Comparison of ENCODE assay signal across 16 mouse cellular contexts in the genomic region with DNA sequence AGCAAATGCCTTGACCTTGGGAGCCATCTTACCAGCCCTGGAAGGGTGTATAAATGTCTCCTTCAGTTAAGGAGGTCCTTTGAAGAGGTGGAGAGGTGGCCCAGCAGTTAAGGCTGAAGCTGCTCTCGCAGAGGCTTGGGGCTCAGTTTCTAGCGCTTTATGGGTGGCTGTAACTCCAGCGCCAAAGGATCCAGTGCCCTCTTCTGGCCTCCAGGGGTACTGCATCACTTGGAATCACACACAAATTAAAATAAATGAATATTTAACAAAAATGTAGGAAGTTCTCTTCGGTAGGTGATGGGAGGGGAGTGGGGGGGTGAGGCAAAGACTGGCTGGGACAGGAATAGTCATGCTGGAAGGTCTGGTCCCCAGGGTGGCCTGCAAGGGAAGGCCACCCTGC. TPM values are rescaled to one million over a fixed set of nuclear protein-coding genes. Genes with fewer than 3 reads are reported as not detected.
A peak's percentile ranks its signal among the peaks of the same experiment; 100 is the strongest.
DNase-seq lines count a peak whose midpoint lies in the region; ATAC-seq and TF ChIP-seq lines count a peak whose summit lies in the region.
"Had no signal": no experiment of that assay in that cellular context is flagged by ENCODE, and none has a peak within 500 bp of the region (broad histone marks: within the 10 kb centered on the region; RNA-seq: fewer than 3 reads in every experiment).

No protein-coding gene starts in this region.

- H3K27me3 ChIP-seq in heart, adult 2 months (ENCODE audit: control insufficient read depth, insufficient read depth, low read length) = no peaks in the 10 kb centered on the region
- no peaks in the 10 kb centered on the region for H3K27me3 ChIP-seq in heart, embryonic 10.5 days (ENCODE audit: insufficient read depth, poor library complexity, severe bottlenecking)
- no peaks in the 10 kb centered on the region for H3K27me3 ChIP-seq in liver, postnatal 0 days (ENCODE audit: insufficient read depth, low read length)
- no peaks in the 10 kb centered on the region for H3K27me3 ChIP-seq in liver, embryonic 11.5 days (replicated peaks; ENCODE audit: control insufficient read depth, insufficient read depth, low read length)
- H3K27me3 ChIP-seq in MEL (ENCODE audit: control insufficient read depth in 1 of 2, insufficient read depth in 2 of 2, low read length in 2 of 2) = no peaks in the 10 kb centered on the region
- H3K27me3 ChIP-seq in small intestine, adult 2 months (ENCODE audit: control insufficient read depth, insufficient read depth, low read length) = no peaks in the 10 kb centered on the region
- H3K27me3 ChIP-seq: embryonic facial prominence, embryonic 15.5 days; forebrain, embryonic 13.5 days; stomach, embryonic 15.5 days had no signal

- H3K9ac ChIP-seq in heart, adult 2 months (ENCODE audit: low read depth, low read length) = no peak overlapping the region
- H3K9ac ChIP-seq in liver, postnatal 0 days (replicated peaks) = no peak overlapping the region
- no peak overlapping the region for H3K9ac ChIP-seq in liver, embryonic 11.5 days (ENCODE audit: low read depth, low read length)
- H3K9ac ChIP-seq in MEL (ENCODE audit: control insufficient read depth, low read depth, low read length, poor library complexity, severe bottlenecking) = no peak overlapping the region
- H3K9ac ChIP-seq: embryonic facial prominence, embryonic 15.5 days; forebrain, embryonic 13.5 days; stomach, embryonic 15.5 days had no signal

- peak; percentile 41 for TF ChIP-seq RAD21 in MEL (IDR thresholded peaks at IDR 0.05; ENCODE audit: low read depth, low read length)

- intact Hi-C loops in heart, adult 2 months (cut with DNase I) = no loop called here

- 72% methylated on average over 4 of the region's 4 CpGs for WGBS in heart, adult 2 months
- WGBS in heart, embryonic 10.5 days = 74% methylated on average over 4 of the region's 4 CpGs
- 78% methylated on average over 4 of the region's 4 CpGs for WGBS in liver, postnatal 0 days (ENCODE audit: insufficient replicate concordance)
- WGBS in liver, embryonic 11.5 days = 75% methylated on average over 4 of the region's 4 CpGs
- 84% methylated on average over 4 of the region's 4 CpGs for WGBS in small intestine, adult 2 months

- H3K36me3 ChIP-seq in heart, adult 2 months (ENCODE audit: control insufficient read depth, insufficient read depth, low read length) = no peaks in the 10 kb centered on the region
- H3K36me3 ChIP-seq in heart, embryonic 10.5 days = peaks cover 66% of the 10 kb centered on the region
- H3K36me3 ChIP-seq in liver, postnatal 0 days (replicated peaks; ENCODE audit: insufficient read depth, low read length) = peaks cover 55% of the 10 kb centered on the region
- peaks cover 23% of the 10 kb centered on the region for H3K36me3 ChIP-seq in liver, embryonic 11.5 days (ENCODE audit: control insufficient read depth, insufficient read depth, low read length)
- peaks cover 0 to 2% of the 10 kb centered on the region in 2 experiments; a peak in 1 of 4 replicates for H3K36me3 ChIP-seq in MEL (ENCODE audit: control insufficient read depth in 1 of 2, insufficient read depth in 2 of 2, low read length in 2 of 2)
- H3K36me3 ChIP-seq in small intestine, adult 2 months (ENCODE audit: control insufficient read depth, insufficient read depth, low read length) = peaks cover 65% of the 10 kb centered on the region

- no peaks in the 10 kb centered on the region for H3K9me3 ChIP-seq in heart, embryonic 10.5 days
- H3K9me3 ChIP-seq in liver, postnatal 0 days (ENCODE audit: low read length) = no peaks in the 10 kb centered on the region
- H3K9me3 ChIP-seq in liver, embryonic 11.5 days (ENCODE audit: control insufficient read depth, low read length) = peaks cover 2% of the 10 kb centered on the region; the same call in 1 of the 2 replicates
- H3K9me3 ChIP-seq in MEL (replicated peaks; ENCODE audit: insufficient read depth, low read length) = no peaks in the 10 kb centered on the region
- H3K9me3 ChIP-seq: embryonic facial prominence, embryonic 15.5 days; forebrain, embryonic 13.5 days; midbrain, embryonic 10.5 days; stomach, embryonic 15.5 days had no signal

- no peak for DNase-seq in heart, adult 2 months
- no peak for DNase-seq in heart, embryonic 10.5 days (ENCODE audit: low spot score)
- DNase-seq in liver, postnatal 0 days = no peak
- no peak for DNase-seq in liver, embryonic 11.5 days (ENCODE audit: low spot score)
- DNase-seq in MEL (ENCODE audit: low read depth, low spot score) = peak; percentile 41
- DNase-seq in urinary bladder, postnatal 10 days (ENCODE audit: low spot score) = no peak
- DNase-seq: lung, postnatal 14 days had no signal

- no peak for ATAC-seq in liver, postnatal 0 days
- no peak for ATAC-seq in liver, embryonic 11.5 days (replicated peaks; ENCODE audit: low FRiP score)
- ATAC-seq: forebrain, embryonic 13.5 days; inflammation-experienced regulatory T-cells, adult 6 months had no signal

- H3K27ac ChIP-seq in heart, adult 2 months = no peak overlapping the region
- no peak overlapping the region for H3K27ac ChIP-seq in heart, embryonic 10.5 days
- no peak overlapping the region for H3K27ac ChIP-seq in liver, postnatal 0 days (ENCODE audit: low read depth)
- no peak overlapping the region for H3K27ac ChIP-seq in liver, embryonic 11.5 days (ENCODE audit: low read depth, low read length)
- no peak overlapping the region for H3K27ac ChIP-seq in MEL (ENCODE audit: control insufficient read depth, low read depth, low read length)
- H3K27ac ChIP-seq in small intestine, adult 2 months (ENCODE audit: insufficient read depth, low read depth, low read length) = no peak overlapping the region
- H3K27ac ChIP-seq: embryonic facial prominence, embryonic 15.5 days; forebrain, embryonic 13.5 days; midbrain, embryonic 10.5 days; stomach, embryonic 15.5 days had no signal

- H3K4me3 ChIP-seq in heart, adult 2 months = no peak overlapping the region
- no peak overlapping the region for H3K4me3 ChIP-seq in heart, embryonic 10.5 days
- H3K4me3 ChIP-seq in liver, postnatal 0 days (ENCODE audit: low read depth, low read length) = no peak overlapping the region
- H3K4me3 ChIP-seq in liver, embryonic 11.5 days (ENCODE audit: low read depth, low read length) = no peak overlapping the region
- no peak overlapping the region for H3K4me3 ChIP-seq in MEL (ENCODE audit: control insufficient read depth in 1 of 2, insufficient read depth in 1 of 2, low read depth in 2 of 2, low read length in 2 of 2)
- no peak overlapping the region for H3K4me3 ChIP-seq in small intestine, adult 2 months (ENCODE audit: low read depth, low read length)
- H3K4me3 ChIP-seq: embryonic facial prominence, embryonic 15.5 days; forebrain, embryonic 13.5 days; midbrain, embryonic 10.5 days; stomach, embryonic 15.5 days had no signal

- no peaks in the 10 kb centered on the region for H3K79me2 ChIP-seq in heart, adult 2 months (replicated peaks; ENCODE audit: control insufficient read depth, insufficient read depth, low read length)
- H3K79me2 ChIP-seq in MEL (ENCODE audit: control insufficient read depth, insufficient read depth, low read length, poor library complexity) = no peaks in the 10 kb centered on the region

- TF ChIP-seq POLR2A in heart, adult 2 months (IDR thresholded peaks at IDR 0.05; ENCODE audit: insufficient read depth, low read depth, low read length) = no peak
- TF ChIP-seq POLR2A in MEL (IDR thresholded peaks at IDR 0.05; ENCODE audit: control insufficient read depth in 1 of 2, insufficient read depth in 1 of 2, low read depth in 1 of 2, low read length in 2 of 2, poor library complexity in 1 of 2) = no peak
- TF ChIP-seq POLR2A in small intestine, adult 2 months (IDR thresholded peaks at IDR 0.05; ENCODE audit: low read depth, low read length) = no peak

- H3K4me1 ChIP-seq in heart, adult 2 months (ENCODE audit: control insufficient read depth, insufficient read depth, low read length) = no peaks in the 10 kb centered on the region
- no peaks in the 10 kb centered on the region for H3K4me1 ChIP-seq in heart, embryonic 10.5 days
- peaks cover 16% of the 10 kb centered on the region for H3K4me1 ChIP-seq in liver, postnatal 0 days (ENCODE audit: insufficient read depth)
- H3K4me1 ChIP-seq in liver, embryonic 11.5 days (replicated peaks; ENCODE audit: control insufficient read depth, insufficient read depth, low read length) = no peaks in the 10 kb centered on the region
- H3K4me1 ChIP-seq in MEL (ENCODE audit: control insufficient read depth in 1 of 2, insufficient read depth in 2 of 2, low read length in 2 of 2) = no peaks in the 10 kb centered on the region
- peaks cover 5% of the 10 kb centered on the region; the same call in 1 of the 2 replicates for H3K4me1 ChIP-seq in small intestine, adult 2 months (ENCODE audit: control insufficient read depth, insufficient read depth, insufficient read length, low read length)
- H3K4me1 ChIP-seq: embryonic facial prominence, embryonic 15.5 days; forebrain, embryonic 13.5 days; midbrain, embryonic 10.5 days had no signal

- TF ChIP-seq EP300 in heart, adult 2 months (IDR thresholded peaks at IDR 0.05; ENCODE audit: insufficient read depth, low read depth, low read length) = no peak
- no peak for TF ChIP-seq EP300 in liver, postnatal 0 days (IDR thresholded peaks at IDR 0.05; ENCODE audit: low read depth)
- no peak for TF ChIP-seq EP300 in MEL (IDR thresholded peaks at IDR 0.05; ENCODE audit: low read depth in 1 of 2, low read length in 2 of 2)

- no peak overlapping the region for H3K4me2 ChIP-seq in liver, postnatal 0 days (ENCODE audit: low read depth, low read length)
- no peak overlapping the region for H3K4me2 ChIP-seq in liver, embryonic 11.5 days
- H3K4me2 ChIP-seq: embryonic facial prominence, embryonic 15.5 days; forebrain, embryonic 13.5 days; stomach, embryonic 15.5 days had no signal

- peak; percentile 54 for TF ChIP-seq CTCF in heart, adult 2 months (IDR thresholded peaks at IDR 0.05)
- peak; percentile 58 for TF ChIP-seq CTCF in liver, postnatal 0 days (IDR thresholded peaks at IDR 0.05; ENCODE audit: low read depth)
- TF ChIP-seq CTCF in MEL (IDR thresholded peaks at IDR 0.05 in 2 of 3, conservative IDR thresholded peaks at IDR 0.05 in 1 of 3; ENCODE audit: control insufficient read depth in 1 of 3, insufficient read depth in 1 of 3, low read depth in 2 of 3, low read length in 3 of 3, poor library complexity in 1 of 3, severe bottlenecking in 1 of 3) = peak; percentile 50 to 58 (median 57)
- peak; percentile 47; the same call in 1 of the 2 replicates for TF ChIP-seq CTCF in small intestine, adult 2 months (IDR thresholded peaks at IDR 0.05; ENCODE audit: extremely low read depth, insufficient read length, insufficient replicate concordance, low read depth, low read length)

RNA-seq across cellular contexts. Expression of gene Ehd1, which starts 15.6 kb away (rescaled TPM):
- 100 to 1,000 TPM in 1 of 2 experiments, 10 to 100 TPM in 1; 98.0 to 120 TPM for total RNA-seq in heart, adult 2 months (2021)
- 111 and 142 TPM in 2 replicates for polyA plus RNA-seq in heart, adult 2 months (2012; rRNA removed)
- polyA plus RNA-seq in heart, embryonic 10.5 days (2016; fragmentation: Nextera tagmentation; extraction: Ambion mirVana) = 89.6 and 101 TPM in 2 replicates
- 36.4 and 36.9 TPM in 2 replicates for polyA plus RNA-seq in liver, postnatal 0 days (2015; fragmentation: Nextera tagmentation; extraction: Ambion mirVana)
- polyA plus RNA-seq in liver, embryonic 11.5 days (2014; fragmentation: Nextera tagmentation; extraction: Ambion mirVana) = 96.5 and 105 TPM in 2 replicates
- total RNA-seq in MEL (2012; rRNA removed) = 57.8 and 65.9 TPM in 2 replicates
- polyA plus RNA-seq in MEL (2012; ENCODE audit: insufficient read depth in 1 of 2, insufficient read length in 2 of 2, low read depth in 1 of 2, low replicate concordance in 2 of 2, missing spikeins in 1 of 2) = 100 to 1,000 TPM in 1 of 2 experiments, not detected in 1; 105 TPM
- 315 and 714 TPM in 2 replicates for polyA plus RNA-seq in small intestine, adult 2 months (2012; rRNA removed)

RNA-seq across cellular contexts. Expression of gene Atg2a, which starts 19.5 kb away (rescaled TPM):
- total RNA-seq in heart, adult 2 months (2021) = 10 to 100 TPM; 20.5 to 24.5 TPM
- 26.3 and 26.7 TPM in 2 replicates for polyA plus RNA-seq in heart, adult 2 months (2012; rRNA removed)
- polyA plus RNA-seq in heart, embryonic 10.5 days (2016; fragmentation: Nextera tagmentation; extraction: Ambion mirVana) = 10.8 and 11.6 TPM in 2 replicates
- 3.4 and 3.8 TPM in 2 replicates for polyA plus RNA-seq in liver, postnatal 0 days (2015; fragmentation: Nextera tagmentation; extraction: Ambion mirVana)
- polyA plus RNA-seq in liver, embryonic 11.5 days (2014; fragmentation: Nextera tagmentation; extraction: Ambion mirVana) = 10.4 and 13.5 TPM in 2 replicates
- total RNA-seq in MEL (2012; rRNA removed) = 7.9 and 10.6 TPM in 2 replicates
- polyA plus RNA-seq in MEL (2012; ENCODE audit: insufficient read depth in 1 of 2, insufficient read length in 2 of 2, low read depth in 1 of 2, low replicate concordance in 2 of 2, missing spikeins in 1 of 2) = 10 to 100 TPM in 1 of 2 experiments, not detected in 1; 21.7 TPM
- 37.0 and 68.8 TPM in 2 replicates for polyA plus RNA-seq in small intestine, adult 2 months (2012; rRNA removed)

RNA-seq across cellular contexts. Expression of gene Ppp2r5b, which starts 25.3 kb away (rescaled TPM):
- total RNA-seq in heart, adult 2 months (2021) = 10 to 100 TPM; 34.8 to 35.1 TPM
- 36.8 and 40.6 TPM in 2 replicates for polyA plus RNA-seq in heart, adult 2 months (2012; rRNA removed)
- 21.2 and 25.7 TPM in 2 replicates for polyA plus RNA-seq in heart, embryonic 10.5 days (2016; fragmentation: Nextera tagmentation; extraction: Ambion mirVana)
- 3.2 and 3.8 TPM in 2 replicates for polyA plus RNA-seq in liver, postnatal 0 days (2015; fragmentation: Nextera tagmentation; extraction: Ambion mirVana)
- polyA plus RNA-seq in liver, embryonic 11.5 days (2014; fragmentation: Nextera tagmentation; extraction: Ambion mirVana) = 10.5 and 12.0 TPM in 2 replicates
- total RNA-seq in MEL (2012; rRNA removed) = 10.4 and 14.7 TPM in 2 replicates
- 10 to 100 TPM in 1 of 2 experiments, not detected in 1; 15.6 TPM for polyA plus RNA-seq in MEL (2012; ENCODE audit: insufficient read depth in 1 of 2, insufficient read length in 2 of 2, low read depth in 1 of 2, low replicate concordance in 2 of 2, missing spikeins in 1 of 2)
- polyA plus RNA-seq in small intestine, adult 2 months (2012; rRNA removed) = 64.2 and 112 TPM in 2 replicates

RNA-seq across cellular contexts. Expression of gene Gpha2, which starts 34.8 kb away (rescaled TPM):
- not detected for total RNA-seq in heart, adult 2 months (2021)
- polyA plus RNA-seq in heart, adult 2 months (2012; rRNA removed) = 0.27 TPM in 1 of 2 replicates, not detected in the other
- 0.24 TPM in 1 of 2 replicates, not detected in the other for polyA plus RNA-seq in heart, embryonic 10.5 days (2016; fragmentation: Nextera tagmentation; extraction: Ambion mirVana)
- not detected in 2 replicates for polyA plus RNA-seq in liver, postnatal 0 days (2015; fragmentation: Nextera tagmentation; extraction: Ambion mirVana)
- 0.70 TPM in 1 of 2 replicates, not detected in the other for polyA plus RNA-seq in liver, embryonic 11.5 days (2014; fragmentation: Nextera tagmentation; extraction: Ambion mirVana)
- total RNA-seq in MEL (2012; rRNA removed) = not detected in 2 replicates
- under 1 TPM in 1 of 2 experiments, not detected in 1; 0.19 TPM for polyA plus RNA-seq in MEL (2012; ENCODE audit: insufficient read depth in 1 of 2, insufficient read length in 2 of 2, low read depth in 1 of 2, low replicate concordance in 2 of 2, missing spikeins in 1 of 2)
- polyA plus RNA-seq in small intestine, adult 2 months (2012; rRNA removed) = 0.74 TPM in 1 of 2 replicates, not detected in the other
- total RNA-seq: heart, adult 8-10 months; heart, postnatal 25 days; layer of hippocampus, postnatal 25 days had no signal
- polyA plus RNA-seq: forebrain, embryonic 13.5 days; inflammation-experienced regulatory T-cells, adult 6 months; midbrain, embryonic 10.5 days had no signal

RNA-seq across cellular contexts. Expression of gene Cdc42bpg, which starts 45.3 kb away (rescaled TPM):
- total RNA-seq in heart, adult 2 months (2021) = 10 to 100 TPM; 11.7 to 13.9 TPM
- 7.0 and 7.7 TPM in 2 replicates for polyA plus RNA-seq in heart, adult 2 months (2012; rRNA removed)
- polyA plus RNA-seq in heart, embryonic 10.5 days (2016; fragmentation: Nextera tagmentation; extraction: Ambion mirVana) = 0.33 and 0.38 TPM in 2 replicates
- 0.27 and 0.35 TPM in 2 replicates for polyA plus RNA-seq in liver, postnatal 0 days (2015; fragmentation: Nextera tagmentation; extraction: Ambion mirVana)
- 0.26 and 1.2 TPM in 2 replicates for polyA plus RNA-seq in liver, embryonic 11.5 days (2014; fragmentation: Nextera tagmentation; extraction: Ambion mirVana)
- total RNA-seq in MEL (2012; rRNA removed) = 2.0 and 2.6 TPM in 2 replicates
- 1 to 10 TPM in 1 of 2 experiments, not detected in 1; 4.5 TPM for polyA plus RNA-seq in MEL (2012; ENCODE audit: insufficient read depth in 1 of 2, insufficient read length in 2 of 2, low read depth in 1 of 2, low replicate concordance in 2 of 2, missing spikeins in 1 of 2)
- polyA plus RNA-seq in small intestine, adult 2 months (2012; rRNA removed) = 26.0 and 53.2 TPM in 2 replicates
